Mouse (Mus musculus) kidney, postnatal 0 days (tissue): ENCODE results near the gene Pla2g2d. TPM values are rescaled to one million over a fixed set of nuclear protein-coding genes. Genes with fewer than 3 reads are reported as not detected.
A peak's percentile ranks its signal among the peaks of the same experiment; 100 is the strongest.

Experiments
- ATAC-seq: fragments of 200-750 bp; cut with Nextera tagmentation; replicated peaks from 2 replicates; pipeline ENCODE4 v1.8.0; 2017; ENCODE audit warnings: low read depth, moderate number of reproducible peaks, moderate TSS enrichment, moderate library complexity; ENCODE audit not compliant: low FRiP score
- DNase-seq: peaks from one replicate; pipeline ENCODE4 v3.0.0-alpha.2; 2016; ENCODE audit warnings: low spot score
- H3K27ac ChIP-seq: fragments of 300-500 bp; sonication (generic); 2 replicates; pipeline ENCODE4 v1.5.1; 2014; ENCODE audit warnings: mild to moderate bottlenecking
- H3K27me3 ChIP-seq: fragments of 300-500 bp; sonication (generic); 2 replicates; pipeline ENCODE4 v1.6.1; 2014; ENCODE audit warnings: low read length, mixed read lengths; ENCODE audit not compliant: insufficient read depth
- H3K36me3 ChIP-seq: fragments of 300-500 bp; sonication (generic); 2 replicates; pipeline ENCODE4 v1.6.1; 2014; ENCODE audit warnings: low read length, mixed read lengths; ENCODE audit not compliant: insufficient read depth
- H3K4me1 ChIP-seq: fragments of 300-500 bp; sonication (generic); replicated peaks from 2 replicates; pipeline ENCODE4 v1.6.1; 2014; ENCODE audit warnings: antibody characterized with exemption, low read length, mixed read lengths; ENCODE audit not compliant: insufficient read depth
- H3K4me2 ChIP-seq: fragments of 300-500 bp; sonication (generic); 2 replicates; pipeline ENCODE4 v1.6.1; 2014; ENCODE audit warnings: mild to moderate bottlenecking, low read length, moderate library complexity, mixed read lengths
- H3K4me3 ChIP-seq: fragments of 300-500 bp; sonication (generic); replicated peaks from 2 replicates; pipeline ENCODE4 v1.5.1; 2014; ENCODE audit warnings: low read depth, low read length
- H3K9ac ChIP-seq: fragments of 300-500 bp; sonication (generic); 2 replicates; pipeline ENCODE4 v1.6.1; 2014; ENCODE audit warnings: low read depth, low read length
- H3K9me3 ChIP-seq: fragments of 300-500 bp; sonication (generic); replicated peaks from 2 replicates; pipeline ENCODE4 v1.6.1; 2016; ENCODE audit warnings: low read length, inconsistent platforms, mixed read lengths
- CTCF ChIP-seq: IDR thresholded peaks from 2 replicates; pipeline ENCODE4 v1.5.1; 2016; ENCODE audit warnings: antibody characterized with exemption, low read depth, mild to moderate bottlenecking, moderate library complexity
- WGBS: fragments of 180-500 bp; shearing (Covaris S2); extraction: QIAGEN DNeasy Blood & Tissue Kit; methylation state at CpG from one replicate; pipeline ENCODE4 v1.1.7; 2014; 5-methylcytosine and 5-hydroxymethylcytosine counted together
- polyA plus RNA-seq: library from polyadenylated mRNA; unstranded; fragments of >200 nt; fragmentation: Nextera tagmentation; extraction: Ambion mirVana; gene quantifications from 2 replicates; pipeline ENCODE4 v1.2.1, GENCODE M21; 2015

Gene Pla2g2d
- polyA plus RNA-seq, 1 experiment from 2014 or later, result 0.14 TPM

DNA sequence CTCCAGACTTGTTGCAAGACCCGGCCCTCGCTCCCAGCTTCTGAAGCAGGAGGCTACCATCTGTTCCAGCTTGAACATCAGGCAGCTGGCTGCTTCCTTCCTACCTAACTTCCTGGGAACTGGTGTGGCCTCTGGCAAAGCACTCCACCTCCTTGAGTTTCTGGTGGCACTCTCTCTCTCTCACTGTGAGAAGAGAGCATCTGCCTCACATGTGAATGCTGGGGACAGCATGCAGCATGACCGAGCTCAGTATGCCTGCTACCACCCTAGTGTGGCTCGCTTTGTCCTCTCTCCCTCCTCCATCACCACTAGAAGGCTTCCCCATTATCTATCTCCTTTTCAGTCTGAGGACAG lies 21.7 kb downstream of the Pla2g2d start:
- 65% methylated on average over 4 of the region's 4 CpGs for WGBS
- Histone ChIP-seq H3K27me3 (no peaks in the 10 kb centered on the region; the same call in 1 of the 2 replicates), H3K4me1 (peaks cover 7% of the 10 kb centered on the region; the same call in 1 of the 2 replicates), H3K4me3 (no peak overlapping the region), H3K27ac (no peak overlapping the region), H3K9me3 (no peaks in the 10 kb centered on the region), H3K4me2 (no peak overlapping the region), H3K36me3 (no peaks in the 10 kb centered on the region), H3K9ac (no peak overlapping the region)
- TF ChIP-seq CTCF, result no peak
- ATAC-seq (no peak), DNase-seq (no peak)

DNA sequence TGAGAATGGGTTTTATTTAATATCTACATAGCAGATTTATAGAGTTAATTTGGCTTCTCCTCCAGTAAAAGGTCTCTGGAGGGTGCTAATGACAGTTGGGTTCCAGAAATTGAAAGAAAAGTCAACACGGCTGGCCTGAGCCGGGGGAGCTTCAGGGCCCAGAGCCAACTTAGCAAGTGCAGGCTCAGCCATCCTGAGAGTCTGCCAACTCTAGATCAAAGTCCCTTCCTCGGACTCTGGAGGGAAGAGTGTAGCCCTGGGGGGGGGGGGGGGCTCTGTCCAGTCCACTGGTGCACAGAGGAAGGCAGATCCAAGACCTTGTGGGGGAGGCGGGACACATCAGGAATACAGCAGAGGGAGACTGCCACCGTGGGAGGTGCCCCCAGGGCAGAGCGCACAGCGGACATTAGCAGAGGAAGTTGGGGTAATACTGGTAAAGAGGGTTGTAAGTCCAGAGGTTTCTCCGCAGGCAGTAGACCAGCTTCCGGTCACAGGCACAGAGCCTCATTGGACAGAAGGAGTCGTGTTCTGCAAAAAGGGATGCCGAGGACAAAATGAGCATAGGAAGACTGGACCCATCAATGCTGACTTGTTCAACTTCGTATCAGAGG lies 24.7 kb downstream of the Pla2g2d start:
- WGBS, result 20% methylated on average over 12 of the region's 12 CpGs
- Histone ChIP-seq H3K9me3 (no peaks in the 10 kb centered on the region), H3K4me1 (peaks cover 7% of the 10 kb centered on the region; the same call in 1 of the 2 replicates), H3K9ac (no peak overlapping the region), H3K4me3 (no peak overlapping the region), H3K27ac (peak overlapping the region; percentile 1), H3K4me2 (peak overlapping the region; percentile 40), H3K36me3 (no peaks in the 10 kb centered on the region), H3K27me3 (no peaks in the 10 kb centered on the region; the same call in 1 of the 2 replicates)
- ATAC-seq (peak; percentile 88), DNase-seq (peak; percentile 80)
- TF ChIP-seq CTCF, result no peak

DNA sequence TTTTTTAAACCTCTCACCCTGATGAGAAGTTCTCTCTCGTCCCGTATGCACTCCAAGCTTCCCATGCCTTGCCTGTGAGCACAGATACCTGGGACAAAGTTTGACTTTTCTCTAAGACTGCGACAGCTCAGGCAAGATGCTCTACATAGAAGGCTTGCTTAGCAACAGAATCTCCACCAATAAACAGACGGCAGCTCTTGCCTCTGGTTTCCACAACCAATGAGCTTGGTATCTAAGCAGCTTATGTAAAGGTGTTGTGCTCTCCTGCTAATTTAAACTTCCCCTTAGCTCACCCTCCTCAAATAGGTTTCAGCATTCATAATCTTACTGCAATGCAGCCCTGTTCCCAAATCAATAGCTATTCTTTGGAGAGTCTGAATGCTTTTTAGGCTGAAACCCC lies 26.1 kb downstream of the Pla2g2d start:
- Histone ChIP-seq H3K27ac (no peak overlapping the region), H3K36me3 (no peaks in the 10 kb centered on the region), H3K4me1 (peaks cover 7% of the 10 kb centered on the region; the same call in 1 of the 2 replicates), H3K4me2 (no peak overlapping the region), H3K4me3 (no peak overlapping the region), H3K9me3 (no peaks in the 10 kb centered on the region), H3K9ac (no peak overlapping the region), H3K27me3 (no peaks in the 10 kb centered on the region; the same call in 1 of the 2 replicates)
- no peak for ATAC-seq
- WGBS, result 80% methylated on average over 4 of the region's 4 CpGs
- no peak for DNase-seq
- TF ChIP-seq CTCF, result no peak

DNA sequence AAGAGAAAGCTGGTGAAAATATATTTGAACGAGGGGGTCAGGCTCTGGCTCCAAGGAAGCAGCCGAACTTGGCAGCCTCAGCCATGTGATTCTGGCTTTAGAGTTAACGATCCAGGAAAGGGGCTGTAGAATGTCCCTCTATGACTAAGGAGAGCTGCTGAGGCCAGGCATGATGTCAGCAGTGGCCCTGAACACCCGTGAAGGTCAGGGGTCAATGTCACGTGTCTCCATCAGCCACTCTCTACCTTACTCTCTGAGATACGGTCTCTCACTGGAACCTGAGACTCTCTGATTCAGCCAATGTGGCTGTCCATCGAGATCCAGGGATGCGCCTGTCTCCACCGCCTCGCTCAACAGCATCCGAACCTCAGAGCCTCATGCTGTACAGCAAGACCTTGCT lies 27.4 kb downstream of the Pla2g2d start:
- Histone ChIP-seq H3K27ac (no peak overlapping the region), H3K27me3 (no peaks in the 10 kb centered on the region), H3K4me2 (no peak overlapping the region), H3K9ac (no peak overlapping the region), H3K4me3 (no peak overlapping the region), H3K9me3 (no peaks in the 10 kb centered on the region), H3K4me1 (peaks cover 7% of the 10 kb centered on the region; the same call in 1 of the 2 replicates), H3K36me3 (no peaks in the 10 kb centered on the region)
- TF ChIP-seq CTCF, result no peak
- WGBS, result 65% methylated on average over 11 of the region's 11 CpGs
- ATAC-seq (no peak), DNase-seq (no peak)

DNA sequence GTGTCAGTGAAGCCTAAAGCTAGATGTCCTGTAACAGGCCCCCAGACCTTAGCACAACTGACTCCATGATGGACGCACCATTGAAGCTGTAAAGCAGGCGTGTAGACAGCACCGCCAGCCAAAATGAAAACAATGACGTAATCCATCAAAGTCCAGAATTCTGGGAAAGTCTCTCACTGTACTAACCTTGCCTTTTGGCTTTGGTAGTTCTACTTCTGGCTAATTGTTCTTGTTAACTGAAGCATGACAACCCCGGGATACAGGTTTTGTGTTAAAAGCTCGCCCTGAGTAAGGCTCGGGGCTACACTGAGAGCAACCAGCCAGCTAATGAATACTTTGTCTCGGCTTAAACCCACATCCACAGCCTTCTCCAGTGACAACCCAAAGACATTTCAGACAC lies 29.7 kb downstream of the Pla2g2d start:
- no peak for TF ChIP-seq CTCF
- Histone ChIP-seq H3K27ac (no peak overlapping the region), H3K27me3 (no peaks in the 10 kb centered on the region), H3K9ac (no peak overlapping the region), H3K9me3 (no peaks in the 10 kb centered on the region), H3K4me2 (no peak overlapping the region), H3K4me1 (no peaks in the 10 kb centered on the region; the same call in 1 of the 2 replicates), H3K4me3 (no peak overlapping the region), H3K36me3 (no peaks in the 10 kb centered on the region)
- 30% methylated on average over 8 of the region's 8 CpGs for WGBS
- no peak for ATAC-seq
- DNase-seq, result no peak

DNA sequence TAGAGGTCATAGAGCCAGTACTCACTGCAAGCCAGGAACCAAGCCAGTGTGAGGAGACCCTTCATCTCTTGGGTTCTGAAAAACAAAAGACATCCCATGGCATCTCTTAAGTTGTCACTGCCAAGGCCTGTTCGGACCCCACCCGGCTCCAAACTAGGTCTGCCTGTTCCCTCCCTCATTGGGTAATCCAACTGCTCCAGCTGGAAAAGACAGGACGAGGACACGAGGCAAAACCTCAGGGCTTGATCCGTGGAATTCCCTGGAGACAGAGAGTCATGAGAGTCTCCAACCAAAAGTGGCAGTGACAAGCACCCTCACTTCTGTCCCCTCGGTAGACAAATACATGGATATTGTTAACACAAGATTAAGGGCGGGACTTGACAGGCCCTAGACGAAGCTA lies 30.6 kb downstream of the Pla2g2d start:
- Histone ChIP-seq H3K27ac (no peak overlapping the region), H3K4me1 (no peaks in the 10 kb centered on the region), H3K36me3 (no peaks in the 10 kb centered on the region), H3K9me3 (no peaks in the 10 kb centered on the region), H3K9ac (no peak overlapping the region), H3K4me2 (no peak overlapping the region), H3K4me3 (no peak overlapping the region), H3K27me3 (no peaks in the 10 kb centered on the region)
- DNase-seq, result no peak
- ATAC-seq, result no peak
- 89% methylated on average over 8 of the region's 8 CpGs for WGBS
- TF ChIP-seq CTCF, result no peak
